Mouse (Mus musculus) intestine, embryonic 14.5 days (tissue): ENCODE measurements at regions not wholly inside any gene's neighbourhood (a gene's known extent, or its start where the extent isn't known, plus 50 kb on each side); places are given as distances from the start of the nearest gene placed in this dataset.

Source experiments
- ATAC-seq: fragments of 200-750 bp; cut with Nextera tagmentation; replicated peaks from 2 replicates; pipeline ENCODE4 v1.8.0; 2017; ENCODE audit warnings: low read depth, moderate number of reproducible peaks, moderate TSS enrichment, moderate library complexity; ENCODE audit not compliant: low FRiP score, low TSS enrichment
- DNase-seq: peaks from one replicate; pipeline ENCODE4 v3.0.0-alpha.2; 2018; ENCODE audit warnings: low spot score
- H3K27ac ChIP-seq: fragments of 300-500 bp; sonication (generic); 2 replicates; pipeline ENCODE4 v1.5.1; 2014; ENCODE audit warnings: low read depth, mild to moderate bottlenecking, control low read depth
- H3K27me3 ChIP-seq: fragments of 300-500 bp; sonication (generic); replicated peaks from 2 replicates; pipeline ENCODE4 v1.6.1; 2014; ENCODE audit warnings: low read length, control low read depth; ENCODE audit not compliant: control insufficient read depth, insufficient read depth
- H3K36me3 ChIP-seq: fragments of 300-500 bp; sonication (generic); 2 replicates; pipeline ENCODE4 v1.6.1; 2014; ENCODE audit warnings: low read length, control low read depth; ENCODE audit not compliant: control insufficient read depth, insufficient read depth
- H3K4me1 ChIP-seq: fragments of 300-500 bp; sonication (generic); replicated peaks from 2 replicates; pipeline ENCODE4 v1.6.1; 2014; ENCODE audit warnings: low read length, control low read depth, mixed read lengths; ENCODE audit not compliant: control insufficient read depth, insufficient read depth
- H3K4me2 ChIP-seq: fragments of 300-500 bp; sonication (generic); 2 replicates; pipeline ENCODE4 v1.6.1; 2014; ENCODE audit warnings: low read length
- H3K4me3 ChIP-seq: fragments of 300-500 bp; sonication (generic); 2 replicates; pipeline ENCODE4 v1.5.1; 2014; ENCODE audit warnings: low read depth, low read length, control low read depth, mixed read lengths
- H3K9ac ChIP-seq: fragments of 300-500 bp; sonication (generic); 2 replicates; pipeline ENCODE4 v1.6.1; 2014; ENCODE audit warnings: mild to moderate bottlenecking, low read length
- H3K9me3 ChIP-seq: fragments of 300-500 bp; sonication (generic); 2 replicates; pipeline ENCODE4 v1.6.1; 2016; ENCODE audit warnings: low read length, control low read depth; ENCODE audit not compliant: control insufficient read depth
- WGBS: fragments of 180-500 bp; shearing (Covaris S2); extraction: QIAGEN DNeasy Blood & Tissue Kit; methylation state at CpG from one replicate; pipeline ENCODE4 v1.1.7; 2014; 5-methylcytosine and 5-hydroxymethylcytosine counted together

DNA sequence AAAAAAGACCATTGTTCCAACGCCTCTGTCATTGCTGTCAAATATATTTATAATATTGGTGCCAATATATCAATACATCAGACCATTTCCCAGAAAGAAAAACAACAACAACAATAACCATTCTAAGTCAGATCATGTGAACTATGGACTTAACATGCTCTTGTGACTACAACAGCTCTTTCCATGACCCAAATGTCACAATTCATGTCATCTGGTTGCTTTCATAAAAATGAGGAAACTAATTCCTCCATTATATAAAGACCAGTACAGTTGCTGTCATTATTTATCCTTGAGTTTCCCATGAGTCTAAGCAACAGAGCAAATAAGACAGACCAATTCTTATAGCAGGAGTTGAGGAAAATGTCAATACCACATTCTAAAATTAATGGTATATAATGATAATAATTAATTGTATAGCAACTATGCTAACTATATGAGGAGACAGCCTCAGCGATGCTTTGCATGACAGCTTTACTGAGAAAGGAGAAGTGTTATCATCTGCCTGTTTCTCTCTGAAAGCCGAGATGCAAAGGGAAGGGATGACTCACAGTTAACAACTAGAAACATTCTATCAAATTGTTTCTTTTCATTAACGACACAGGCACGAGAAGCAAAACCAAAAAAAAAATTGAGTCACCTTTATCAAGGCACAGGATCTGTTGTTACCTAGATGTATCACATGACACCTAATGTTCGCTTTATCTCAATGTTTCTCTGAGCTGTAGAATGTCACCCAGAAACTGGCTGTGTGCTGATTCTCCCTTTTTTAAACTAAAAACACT lies 115.4 kb upstream of the Atp2b1 start:
- Histone ChIP-seq H3K4me2 (no peak overlapping the region), H3K36me3 (no peaks in the 10 kb centered on the region), H3K4me3 (no peak overlapping the region), H3K9me3 (no peaks in the 10 kb centered on the region), H3K27me3 (no peaks in the 10 kb centered on the region), H3K9ac (no peak overlapping the region), H3K4me1 (no peaks in the 10 kb centered on the region), H3K27ac (no peak overlapping the region)
- ATAC-seq (no peak), DNase-seq (no peak)
- 71% methylated on average over 6 of the region's 6 CpGs for WGBS

DNA sequence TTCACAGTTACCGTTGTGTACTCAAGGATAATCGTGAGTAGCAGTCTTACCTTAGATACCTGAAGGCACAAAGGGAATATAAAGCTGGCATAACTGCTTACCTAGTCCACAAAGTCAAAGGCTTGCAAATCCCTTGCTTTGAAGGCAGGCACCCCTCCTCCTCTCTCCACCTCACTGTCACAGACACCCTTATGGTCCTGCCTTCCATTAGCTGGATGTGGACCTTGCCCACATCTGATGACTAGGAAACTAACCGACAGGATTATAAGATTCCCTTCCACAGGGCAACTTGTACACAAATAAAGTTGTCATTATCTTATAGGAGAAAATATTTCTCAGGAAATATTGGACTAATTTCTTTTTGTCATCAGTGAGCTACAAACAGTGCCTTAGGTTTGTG lies 114.4 kb upstream of the Atp2b1 start:
- no peaks in the 10 kb centered on the region for H3K9me3 ChIP-seq
- 81% methylated on average over 3 of the region's 3 CpGs for WGBS
- H3K27ac ChIP-seq = no peak overlapping the region
- H3K27me3 ChIP-seq = no peaks in the 10 kb centered on the region
- DNase-seq (no peak), ATAC-seq (no peak)
- H3K4me1 ChIP-seq = no peaks in the 10 kb centered on the region
- H3K4me2 ChIP-seq = no peak overlapping the region
- no peak overlapping the region for H3K9ac ChIP-seq
- H3K4me3 ChIP-seq = no peak overlapping the region
- no peaks in the 10 kb centered on the region for H3K36me3 ChIP-seq

DNA sequence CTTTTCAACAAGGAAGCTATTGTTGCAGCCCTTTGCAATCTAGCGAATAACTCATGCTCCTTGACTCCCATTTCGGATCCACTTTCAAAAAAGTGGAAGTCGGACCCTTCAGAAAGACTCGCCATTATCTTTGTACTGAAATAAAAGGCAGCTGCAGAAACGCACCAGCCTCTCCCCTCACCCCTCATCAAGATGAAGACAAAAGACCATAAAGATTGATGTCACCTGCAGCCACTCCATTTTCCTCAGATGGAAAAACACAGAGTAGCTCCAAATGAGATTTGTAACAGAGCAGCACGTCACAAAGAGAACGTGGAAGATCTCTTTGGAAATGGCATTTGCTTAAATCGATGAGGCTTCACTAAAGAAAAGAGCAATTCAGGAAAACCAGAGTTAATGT lies 113.3 kb upstream of the Atp2b1 start:
- Histone ChIP-seq H3K9me3 (no peaks in the 10 kb centered on the region), H3K27ac (no peak overlapping the region), H3K4me3 (no peak overlapping the region), H3K27me3 (no peaks in the 10 kb centered on the region), H3K9ac (no peak overlapping the region), H3K36me3 (no peaks in the 10 kb centered on the region), H3K4me2 (no peak overlapping the region), H3K4me1 (no peaks in the 10 kb centered on the region)
- DNase-seq (no peak), ATAC-seq (no peak)
- WGBS = 70% methylated on average over 8 of the region's 8 CpGs

DNA sequence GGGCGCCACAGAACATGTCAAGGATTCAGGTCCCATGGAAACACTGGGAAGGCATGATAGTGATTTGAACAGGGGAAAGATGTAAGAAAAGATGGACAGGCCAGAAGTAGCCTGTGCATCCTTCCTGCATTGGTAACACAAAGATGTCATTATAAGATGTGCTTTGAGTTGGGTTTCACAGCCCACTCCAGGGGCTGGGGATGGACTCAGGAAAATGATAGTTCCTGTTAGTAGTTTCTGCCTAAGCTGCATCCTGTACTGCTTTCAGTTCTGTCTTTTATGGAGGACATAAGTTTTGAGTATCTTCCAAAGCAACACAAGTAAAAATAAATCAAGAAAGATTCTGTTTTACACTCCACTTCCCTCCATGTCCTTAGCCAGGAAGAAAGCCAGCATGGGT lies 109.2 kb upstream of the Atp2b1 start:
- WGBS = 93% methylated on average over 1 of the region's 1 CpGs
- no peak overlapping the region for H3K9ac ChIP-seq
- no peak overlapping the region for H3K4me3 ChIP-seq
- H3K4me2 ChIP-seq = no peak overlapping the region
- H3K36me3 ChIP-seq = no peaks in the 10 kb centered on the region
- H3K9me3 ChIP-seq = no peaks in the 10 kb centered on the region
- ATAC-seq (no peak), DNase-seq (no peak)
- H3K27ac ChIP-seq = no peak overlapping the region
- H3K4me1 ChIP-seq = no peaks in the 10 kb centered on the region
- H3K27me3 ChIP-seq = no peaks in the 10 kb centered on the region

DNA sequence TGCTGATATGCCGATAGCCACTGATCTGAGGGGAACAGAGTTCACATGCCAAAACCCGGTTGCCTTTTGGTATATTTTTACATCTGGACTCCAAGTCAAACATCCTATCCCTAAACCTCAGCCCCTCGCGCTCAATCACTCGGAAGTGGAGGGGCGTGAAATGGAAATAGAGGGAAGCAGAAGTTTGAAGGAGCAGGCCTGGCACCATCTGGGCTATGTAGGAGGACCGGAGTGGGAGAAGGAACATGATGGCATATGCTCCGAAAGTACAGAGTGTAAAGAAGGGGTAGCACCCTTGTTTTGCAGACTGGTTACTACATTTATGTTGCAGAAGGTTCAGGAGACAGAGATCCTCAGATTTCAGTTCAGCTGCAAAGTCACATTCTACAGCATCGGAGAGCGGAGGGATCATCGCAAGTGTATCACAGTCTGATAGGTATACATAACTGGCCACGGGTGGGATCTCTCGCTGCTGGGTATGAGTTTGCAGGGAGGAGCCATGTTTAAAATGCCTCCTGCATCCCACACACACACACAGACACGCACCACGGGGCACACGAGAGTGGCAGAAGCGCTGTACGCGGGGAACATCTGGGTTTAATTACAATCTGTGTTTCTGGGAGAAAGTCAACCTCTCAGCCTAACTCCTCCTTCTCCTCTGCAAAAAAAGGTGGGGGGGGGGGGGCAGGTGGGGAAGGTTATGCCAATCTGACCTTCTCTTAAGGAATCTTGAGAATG lies 107.2 kb upstream of the Atp2b1 start:
- DNase-seq (no peak), ATAC-seq (no peak)
- Histone ChIP-seq H3K4me1 (no peaks in the 10 kb centered on the region), H3K27me3 (no peaks in the 10 kb centered on the region), H3K27ac (no peak overlapping the region), H3K9ac (no peak overlapping the region), H3K36me3 (no peaks in the 10 kb centered on the region), H3K9me3 (no peaks in the 10 kb centered on the region), H3K4me3 (no peak overlapping the region), H3K4me2 (no peak overlapping the region)
- 79% methylated on average over 19 of the region's 19 CpGs for WGBS

DNA sequence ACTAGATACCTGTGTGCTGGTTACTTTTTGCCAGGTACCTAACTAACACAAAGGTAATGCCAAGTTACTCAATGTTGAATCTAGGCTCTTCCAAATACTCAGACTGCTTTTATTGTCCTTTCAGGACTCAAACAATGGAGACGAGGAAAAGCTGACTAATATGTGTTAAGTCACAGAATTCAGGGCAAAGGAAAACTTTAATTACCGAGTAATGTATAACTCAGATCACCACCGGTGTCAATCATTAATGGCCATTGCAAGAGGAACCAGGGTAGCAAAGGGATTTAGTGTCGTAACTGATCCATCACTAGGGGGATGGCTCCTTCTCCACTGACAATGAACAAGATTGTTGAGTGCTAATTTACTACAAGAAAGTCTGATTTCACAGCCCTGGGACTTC lies 105.6 kb upstream of the Atp2b1 start:
- no peak overlapping the region for H3K9ac ChIP-seq
- no peaks in the 10 kb centered on the region for H3K27me3 ChIP-seq
- no peak overlapping the region for H3K27ac ChIP-seq
- WGBS = 67% methylated on average over 4 of the region's 4 CpGs
- H3K4me3 ChIP-seq = no peak overlapping the region
- H3K4me2 ChIP-seq = no peak overlapping the region
- ATAC-seq (no peak), DNase-seq (no peak)
- no peaks in the 10 kb centered on the region for H3K4me1 ChIP-seq
- H3K9me3 ChIP-seq = no peaks in the 10 kb centered on the region
- H3K36me3 ChIP-seq = no peaks in the 10 kb centered on the region

DNA sequence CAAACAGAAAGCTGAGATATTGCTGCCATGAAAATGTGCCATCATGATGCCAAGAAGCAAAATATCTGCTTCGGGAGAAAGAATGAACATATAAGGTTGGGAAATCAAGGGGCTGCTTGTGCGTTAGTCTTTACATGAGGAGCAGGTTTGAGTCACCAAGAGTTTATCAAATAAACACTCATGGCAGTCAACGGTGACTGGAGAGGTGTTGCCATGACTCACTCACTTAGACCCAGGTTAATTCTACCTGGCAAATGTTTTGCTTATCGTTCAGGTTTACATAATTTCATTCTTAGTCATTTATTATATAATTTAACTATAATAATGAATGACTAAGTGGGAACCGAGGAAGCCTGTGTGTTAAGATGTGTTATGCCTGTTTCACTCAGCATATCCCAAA lies 85.2 kb upstream of the Atp2b1 start:
- no peak overlapping the region for H3K9ac ChIP-seq
- no peaks in the 10 kb centered on the region for H3K27me3 ChIP-seq
- H3K9me3 ChIP-seq = no peaks in the 10 kb centered on the region
- no peak overlapping the region for H3K27ac ChIP-seq
- H3K36me3 ChIP-seq = no peaks in the 10 kb centered on the region
- DNase-seq (no peak), ATAC-seq (no peak)
- no peak overlapping the region for H3K4me3 ChIP-seq
- no peak overlapping the region for H3K4me2 ChIP-seq
- 90% methylated on average over 5 of the region's 5 CpGs for WGBS
- no peaks in the 10 kb centered on the region for H3K4me1 ChIP-seq

DNA sequence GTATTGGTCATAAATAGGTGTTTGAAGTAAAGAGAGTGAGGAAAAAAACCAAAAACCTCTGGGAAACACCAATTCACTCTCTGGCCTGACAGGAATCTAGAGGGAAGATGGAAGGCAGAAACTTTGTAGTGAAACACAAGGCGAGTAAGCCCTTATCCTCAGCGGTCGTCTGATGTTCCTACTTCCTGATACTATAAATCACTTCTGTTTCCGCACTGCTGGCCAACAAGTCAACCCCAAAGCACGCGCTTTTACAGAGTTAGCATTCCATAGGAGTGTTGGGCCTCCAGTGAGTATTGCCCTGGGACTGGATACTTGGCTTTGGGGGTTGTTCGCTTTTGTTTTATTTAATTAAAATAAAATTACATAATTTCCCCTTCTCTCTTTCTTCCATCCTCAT lies 82.7 kb upstream of the Atp2b1 start:
- Histone ChIP-seq H3K36me3 (no peaks in the 10 kb centered on the region), H3K4me3 (no peak overlapping the region), H3K4me2 (no peak overlapping the region), H3K4me1 (no peaks in the 10 kb centered on the region), H3K9ac (no peak overlapping the region), H3K27ac (no peak overlapping the region), H3K27me3 (no peaks in the 10 kb centered on the region), H3K9me3 (no peaks in the 10 kb centered on the region)
- no peak for DNase-seq
- ATAC-seq = no peak
- WGBS = 39% methylated on average over 7 of the region's 7 CpGs
